Mouse (Mus musculus) cerebellum, adult 2 months (tissue): Measurements from ENCODE around the gene Adam17. TPM values are rescaled to one million over a fixed set of nuclear protein-coding genes. Genes with fewer than 3 reads are reported as not detected.

Experiments used
- DNase-seq, 2 experiments: peaks; one replicate each; pipeline ENCODE4 v3.0.0; 2021
- H3K27ac ChIP-seq: fragments of 200-500 bp; 2 replicates; pipeline ENCODE4 v1.5.1; 2012; ENCODE audit warnings: low read length, control low read depth, inconsistent platforms; ENCODE audit not compliant: insufficient read depth
- H3K27me3 ChIP-seq: fragments of 200-500 bp; 2 replicates; pipeline ENCODE4 v1.6.1; 2012; ENCODE audit warnings: inconsistent platforms, mild to moderate bottlenecking, low read length, moderate library complexity; ENCODE audit not compliant: control insufficient read depth, insufficient read depth
- H3K4me1 ChIP-seq: fragments of 200-500 bp; 2 replicates; pipeline ENCODE4 v1.6.1; 2011; ENCODE audit warnings: low read length; ENCODE audit not compliant: control insufficient read depth, insufficient read depth
- H3K4me3 ChIP-seq: fragments of 200-500 bp; replicated peaks from 2 replicates; pipeline ENCODE3; 2011; ENCODE audit warnings: mild to moderate bottlenecking, low read depth, low read length, control low read depth; ENCODE audit not compliant: insufficient read depth
- CTCF ChIP-seq: fragments of 200-500 bp; IDR thresholded peaks from 2 replicates; pipeline ENCODE4 v1.5.1; 2011; ENCODE audit warnings: low read depth, mild to moderate bottlenecking, control low read depth, low read length, moderate library complexity, borderline replicate concordance; ENCODE audit not compliant: insufficient read depth
- POLR2A ChIP-seq: fragments of 200-500 bp; IDR thresholded peaks from 2 replicates; pipeline ENCODE4 v1.6.1; 2011; ENCODE audit warnings: low read length, control low read depth, borderline replicate concordance; ENCODE audit not compliant: insufficient read depth
- WGBS: fragments of 180-500 bp; shearing (Covaris S2); methylation state at CpG from one replicate; pipeline ENCODE4 v1.1.7; 2018; 5-methylcytosine and 5-hydroxymethylcytosine counted together
- polyA plus RNA-seq: library from polyadenylated mRNA; depleted of rRNA; stranded (reverse); fragments of >200 nt; gene quantifications from 2 replicates; pipeline ENCODE4 v1.2.3, GENCODE M21; 2012

Gene Adam17
- polyA plus RNA-seq, 1 experiment: 19.0 TPM

DNA sequence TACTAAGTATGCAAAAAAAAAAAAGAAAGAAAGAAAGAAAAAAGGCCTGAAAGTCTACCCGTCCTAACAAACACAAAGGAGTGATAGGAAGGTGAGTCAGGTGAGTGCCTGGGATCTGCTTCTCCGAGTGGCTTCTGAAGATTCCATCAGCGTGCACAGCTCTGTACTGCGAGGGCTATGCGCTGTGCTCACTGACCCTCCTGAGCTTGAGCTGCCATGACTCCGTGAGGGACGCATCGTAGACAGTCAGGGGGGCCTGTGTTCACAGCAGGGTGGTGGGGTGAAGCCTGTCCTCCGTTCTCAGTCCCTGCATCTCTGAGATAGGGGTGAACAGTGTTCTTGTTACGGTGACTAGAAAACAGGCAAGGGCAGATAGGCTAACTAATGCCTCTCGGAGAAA, 74.6 kb downstream of the Adam17 start:
- no peak overlapping the region for H3K27ac ChIP-seq
- H3K27me3 ChIP-seq: no peaks in the 10 kb centered on the region
- no peak overlapping the region for H3K4me3 ChIP-seq
- no peak for TF ChIP-seq POLR2A
- TF ChIP-seq CTCF: no peak
- 91% methylated on average over 11 of the region's 11 CpGs for WGBS
- H3K4me1 ChIP-seq: no peaks in the 10 kb centered on the region
- DNase-seq: no peak

DNA sequence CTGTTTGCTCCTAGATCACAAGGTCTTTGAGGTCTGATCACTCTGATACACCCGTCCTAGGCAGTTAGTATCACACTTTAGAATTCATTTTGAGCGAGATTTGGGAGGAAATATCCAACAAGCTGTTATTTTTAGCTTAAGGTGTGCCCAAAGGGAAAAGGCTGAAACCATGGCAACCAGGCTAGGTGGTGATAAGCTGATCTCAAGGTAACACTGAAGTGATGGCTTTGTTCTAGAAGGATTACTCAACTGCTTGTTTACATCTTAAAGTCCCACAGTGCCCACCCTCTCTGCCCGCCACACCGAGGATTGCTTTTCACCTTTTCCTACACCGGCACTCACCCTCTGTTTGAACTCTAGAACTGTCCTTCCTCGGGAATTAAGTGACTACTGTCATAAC, 83.8 kb downstream of the Adam17 start:
- no peaks in the 10 kb centered on the region for H3K27me3 ChIP-seq
- TF ChIP-seq POLR2A (no peak), CTCF (no peak)
- no peak for DNase-seq
- 82% methylated on average over 6 of the region's 6 CpGs for WGBS
- no peak overlapping the region for H3K4me3 ChIP-seq
- H3K27ac ChIP-seq: no peak overlapping the region
- H3K4me1 ChIP-seq: no peaks in the 10 kb centered on the region

GRCm38 (mm10) chr12:21288716-21289395, 84.6 kb downstream of the Adam17 start:
- no peak for DNase-seq
- Histone ChIP-seq H3K4me1 (no peaks in the 10 kb centered on the region), H3K4me3 (no peak overlapping the region), H3K27me3 (no peaks in the 10 kb centered on the region), H3K27ac (no peak overlapping the region)
- 60% methylated on average over 3 of the region's 3 CpGs for whole genome bisulfite sequencing
- TF ChIP-seq CTCF (no peak), POLR2A (no peak)

- no peaks in the 10 kb centered on the region for H3K27me3 ChIP-seq
- DNase-seq: peak in 1 of 2 experiments; percentile 39
- H3K27ac ChIP-seq: no peak overlapping the region
- 24% methylated on average over 18 of the region's 18 CpGs for WGBS
- TF ChIP-seq CTCF: no peak
- TF ChIP-seq POLR2A: no peak
- H3K4me1 ChIP-seq: no peaks in the 10 kb centered on the region
- H3K4me3 ChIP-seq: peak overlapping the region; percentile 79
Measured at GRCm38 (mm10) chr12:21286712-21287650, 86.5 kb downstream of the Adam17 start.

GRCm38 (mm10) chr12:21286243-21286622, 87.2 kb downstream of the Adam17 start, which contains the start of gene Itgb1bp1:
Itgb1bp1 (minus strand) TSS chr12:21286284.
- under 1% methylated on average over 28 of the region's 28 CpGs for WGBS
- Histone ChIP-seq H3K27ac (peak within 1 kb of the TSS; percentile 75), H3K4me1 (no peaks in the 10 kb centered on the region), H3K27me3 (no peaks in the 10 kb centered on the region), H3K4me3 (peak within 1 kb of the TSS; percentile 79)
- peak; percentile 99 for DNase-seq
- TF ChIP-seq CTCF (no peak), POLR2A (peak; percentile 36; the same call in 1 of the 2 replicates)

DNA sequence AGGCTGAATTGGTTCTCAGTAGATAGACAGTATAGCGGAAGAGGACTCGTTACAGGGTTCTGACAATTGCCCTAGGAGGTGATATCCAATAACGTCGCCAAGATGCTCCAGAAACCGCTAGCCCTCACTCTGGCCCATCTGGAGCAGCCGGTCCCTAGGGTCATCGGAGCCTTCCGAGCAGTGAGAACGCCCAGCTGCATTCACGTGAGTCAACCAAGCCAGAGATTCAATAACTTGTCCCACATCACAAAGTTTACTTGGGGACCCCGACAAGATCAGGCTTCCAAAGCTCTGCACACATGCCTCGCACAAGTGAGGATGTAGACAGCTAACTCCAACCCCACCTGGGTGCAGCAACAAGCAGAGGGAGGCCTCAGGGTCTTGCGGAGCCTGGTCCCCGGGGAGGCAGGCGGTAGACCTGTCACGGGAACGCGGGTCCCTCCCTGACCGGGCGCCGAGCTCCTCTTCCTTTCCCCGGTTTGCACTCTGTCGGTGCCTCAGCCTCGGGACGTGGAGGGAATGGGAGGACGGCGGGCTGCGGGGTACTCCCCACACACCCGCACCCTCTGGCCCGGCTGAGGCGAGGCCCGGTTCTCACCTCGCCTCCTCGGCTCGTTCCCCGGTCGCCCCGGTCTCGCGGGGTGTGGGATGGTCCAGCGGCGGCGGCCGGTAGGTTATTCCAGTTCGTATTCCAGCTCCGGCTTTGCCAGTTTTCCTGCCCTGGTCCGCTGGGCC, 87.8 kb downstream of the Adam17 start:
- Histone ChIP-seq H3K27me3 (no peaks in the 10 kb centered on the region), H3K4me3 (peak overlapping the region; percentile 79), H3K27ac (peak overlapping the region; percentile 75), H3K4me1 (peaks cover 3% of the 10 kb centered on the region; the same call in 1 of the 2 replicates)
- TF ChIP-seq POLR2A: peak; percentile 42; the same call in 1 of the 2 replicates
- no peak for TF ChIP-seq CTCF
- whole genome bisulfite sequencing: 1% methylated on average over 47 of the region's 47 CpGs
- DNase-seq: no peak

GRCm38 (mm10) chr12:21284761-21285441, 88.5 kb downstream of the Adam17 start, which contains the start of gene Cpsf3:
Cpsf3 (plus strand) TSS chr12:21285391.
- DNase-seq: no peak
- peak within 1 kb of the TSS; percentile 75 for H3K27ac ChIP-seq
- no peaks in the 10 kb centered on the region for H3K27me3 ChIP-seq
- H3K4me1 ChIP-seq: peaks cover 3% of the 10 kb centered on the region; the same call in 1 of the 2 replicates
- TF ChIP-seq POLR2A (no peak), CTCF (no peak)
- 58% methylated on average over 11 of the region's 11 CpGs for WGBS
- peak within 1 kb of the TSS; percentile 79 for H3K4me3 ChIP-seq
